Mouse (Mus musculus) liver, embryonic 14.5 days (tissue): Measurements from ENCODE around the gene Mad1l1.

Source experiments
- CTCF ChIP-seq: IDR thresholded peaks from 2 replicates; pipeline ENCODE4 v1.5.1; 2016; ENCODE audit warnings: antibody characterized with exemption, low read depth, control low read depth
- EP300 ChIP-seq: IDR thresholded peaks from 2 replicates; pipeline ENCODE4 v1.6.1; 2016; ENCODE audit warnings: antibody characterized with exemption, low read depth

DNA sequence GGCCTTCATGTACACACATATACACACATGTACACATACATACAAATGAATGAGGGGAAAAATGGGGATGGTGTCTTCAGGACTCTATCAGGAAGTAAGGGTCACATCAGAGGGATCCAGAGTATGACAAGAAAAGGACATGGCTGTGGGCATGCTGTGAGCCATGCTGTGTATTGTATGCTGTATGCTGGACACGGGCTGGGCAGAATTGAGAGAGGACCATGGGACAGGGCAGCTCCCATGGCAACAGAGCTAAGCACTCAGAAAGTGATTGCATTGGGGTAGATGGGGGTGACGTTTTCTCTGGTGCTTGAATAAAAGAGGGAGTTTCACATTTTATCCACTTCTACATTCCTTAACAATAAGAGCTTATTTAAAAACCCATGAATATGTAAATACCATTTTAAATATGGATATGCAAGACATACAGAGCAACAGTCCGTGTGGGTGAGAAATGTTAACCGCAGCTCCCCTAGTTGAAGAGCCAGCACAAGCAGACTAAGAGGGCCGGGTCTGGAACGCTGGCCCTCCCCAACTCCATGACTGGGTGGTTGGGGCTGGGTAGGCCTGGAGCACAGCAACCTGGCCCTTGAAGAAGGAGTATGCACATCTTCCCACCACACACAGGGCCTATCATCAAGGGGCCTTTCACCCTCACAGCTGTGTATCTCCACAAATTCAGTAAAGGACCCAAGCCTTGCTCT, 71.8 kb downstream of the Mad1l1 start:
- no peak for TF ChIP-seq CTCF
- no peak for TF ChIP-seq EP300
